Mouse (Mus musculus) left cerebral cortex, adult 9 months (tissue): ENCODE data around the gene Ncdn.

Experiments
- DNase-seq, 2 experiments: peaks; one replicate each; pipeline ENCODE4 v3.0.0; 2022; ENCODE audit warnings: low spot score in 2 of 2

Gene Ncdn

GRCm38 (mm10) chr4:126732111-126732510, 21.1 kb downstream of the Ncdn start:
- DNase-seq, result no peak

GRCm38 (mm10) chr4:126707439-126707826, 45.8 kb downstream of the Ncdn start:
- DNase-seq, result no peak

- DNase-seq, result no peak
Measured at GRCm38 (mm10) chr4:126706630-126707438, 46.4 kb downstream of the Ncdn start.

GRCm38 (mm10) chr4:126696908-126697307, 56.3 kb downstream of the Ncdn start:
- DNase-seq, result no peak
